Mouse (Mus musculus) heart, embryonic 13.5 days (tissue): ENCODE measurements around the gene Dynlt1c. TPM values are rescaled to one million over a fixed set of nuclear protein-coding genes. Genes with fewer than 3 reads are reported as not detected.
A peak's percentile ranks its signal among the peaks of the same experiment; 100 is the strongest.
"Not testable (repeated sequence)": the region's sequence is repeated elsewhere in the genome, so short reads cannot be mapped to it uniquely, and the experiment has no call there.

Source experiments
- ATAC-seq: fragments of 200-750 bp; cut with Nextera tagmentation; 2 replicates; pipeline ENCODE4 v1.8.0; 2017; ENCODE audit warnings: moderate TSS enrichment; ENCODE audit not compliant: insufficient number of reproducible peaks, low FRiP score, low TSS enrichment; ENCODE audit errors: extremely low read depth
- H3K27ac ChIP-seq: fragments of 300-500 bp; sonication (generic); replicated peaks from 2 replicates; pipeline ENCODE4 v1.5.1; 2015; ENCODE audit warnings: moderate library complexity, mild to moderate bottlenecking, inconsistent platforms
- H3K27me3 ChIP-seq: fragments of 300-500 bp; sonication (generic); replicated peaks from 2 replicates; pipeline ENCODE4 v1.6.1; 2015; ENCODE audit warnings: mild to moderate bottlenecking, inconsistent platforms
- H3K36me3 ChIP-seq: fragments of 300-500 bp; sonication (generic); 2 replicates; pipeline ENCODE4 v1.6.1; 2015; ENCODE audit warnings: mild to moderate bottlenecking, inconsistent platforms
- H3K4me1 ChIP-seq: fragments of 300-500 bp; sonication (generic); 2 replicates; pipeline ENCODE4 v1.6.1; 2015; ENCODE audit warnings: inconsistent platforms
- H3K4me2 ChIP-seq: fragments of 300-500 bp; sonication (generic); 2 replicates; pipeline ENCODE4 v1.6.1; 2015; ENCODE audit warnings: inconsistent platforms, mild to moderate bottlenecking, moderate library complexity
- H3K4me3 ChIP-seq: fragments of 300-500 bp; sonication (generic); 2 replicates; pipeline ENCODE4 v1.5.1; 2015; ENCODE audit warnings: moderate library complexity, mild to moderate bottlenecking, inconsistent platforms
- H3K9ac ChIP-seq: fragments of 300-500 bp; sonication (generic); 2 replicates; pipeline ENCODE4 v1.6.1; 2015; ENCODE audit warnings: inconsistent platforms, mild to moderate bottlenecking, moderate library complexity
- H3K9me3 ChIP-seq: fragments of 300-500 bp; sonication (generic); 2 replicates; pipeline ENCODE4 v1.6.1; 2016; ENCODE audit warnings: inconsistent platforms
- WGBS: fragments of 180-500 bp; shearing (Covaris S2); methylation state at CpG from one replicate; pipeline ENCODE4 v1.1.7; 2015; ENCODE audit warnings: mixed read lengths; 5-methylcytosine and 5-hydroxymethylcytosine counted together
- polyA plus RNA-seq: library from polyadenylated mRNA; unstranded; fragments of >200 nt; fragmentation: Nextera tagmentation; extraction: Ambion mirVana; gene quantifications from 2 replicates; pipeline ENCODE4 v1.2.1, GENCODE M21; 2015

Gene Dynlt1c
- polyA plus RNA-seq: 24.4 and 26.6 TPM in 2 replicates

GRCm38 (mm10) chr17:6601204-6601911, at the start of gene Dynlt1c:
Dynlt1c (plus strand) TSS chr17:6601671.
- Histone ChIP-seq H3K4me3 (peak within 1 kb of the TSS; percentile 49), H3K27ac (0 out of 2 replicates have a peak within 1 kb of the TSS, but pooled peaks have one; percentile 42), H3K4me2 (peak within 1 kb of the TSS; percentile 62), H3K9ac (peak within 1 kb of the TSS; percentile 56; the same call in 1 of the 2 replicates)
- H3K36me3 ChIP-seq, H3K9me3 ChIP-seq, H3K27me3 ChIP-seq, H3K4me1 ChIP-seq: not testable (repeated sequence)
- peak; percentile 95 for ATAC-seq
- 12% methylated on average over 29 of the region's 40 CpGs for WGBS

- H3K36me3 ChIP-seq, H3K4me3 ChIP-seq, H3K27me3 ChIP-seq, H3K9me3 ChIP-seq, H3K27ac ChIP-seq, H3K4me1 ChIP-seq, H3K4me2 ChIP-seq, ATAC-seq, H3K9ac ChIP-seq: not testable (repeated sequence)
- no CpG with 5 or more reads among the region's 4 CpGs for WGBS
These were observed 47.7 kb upstream of the Dynlt1c start for GRCm38 (mm10) chr17:6553798-6554197.

GRCm38 (mm10) chr17:6554243-6554642, 47.2 kb upstream of the Dynlt1c start:
- H3K36me3 ChIP-seq, H3K4me3 ChIP-seq, H3K4me1 ChIP-seq, H3K9ac ChIP-seq, H3K4me2 ChIP-seq, H3K9me3 ChIP-seq, H3K27ac ChIP-seq, H3K27me3 ChIP-seq, ATAC-seq: not testable (repeated sequence)
- no CpG with 5 or more reads among the region's 5 CpGs for WGBS

GRCm38 (mm10) chr17:6559447-6560133, 41.9 kb upstream of the Dynlt1c start:
- not testable (repeated sequence) for H3K27ac ChIP-seq

GRCm38 (mm10) chr17:6564866-6565265, 36.6 kb upstream of the Dynlt1c start:
- WGBS: 80% methylated on average over 3 of the region's 3 CpGs
- not testable (repeated sequence) for ATAC-seq, H3K4me1 ChIP-seq, H3K9me3 ChIP-seq, H3K4me3 ChIP-seq, H3K27me3 ChIP-seq, H3K36me3 ChIP-seq, H3K9ac ChIP-seq, H3K4me2 ChIP-seq, H3K27ac ChIP-seq

More at GRCm38 (mm10) chr17:6559447-6560133, 41.9 kb upstream of the Dynlt1c start:
- not testable (repeated sequence) for H3K4me3 ChIP-seq, H3K4me1 ChIP-seq, H3K4me2 ChIP-seq, H3K9me3 ChIP-seq, H3K9ac ChIP-seq, ATAC-seq, H3K36me3 ChIP-seq, H3K27me3 ChIP-seq
- WGBS: no CpG with 5 or more reads among the region's 4 CpGs

GRCm38 (mm10) chr17:6567908-6568307, 33.6 kb upstream of the Dynlt1c start:
- H3K27me3 ChIP-seq, H3K27ac ChIP-seq, H3K4me3 ChIP-seq, ATAC-seq, H3K4me1 ChIP-seq, H3K4me2 ChIP-seq, H3K9me3 ChIP-seq, H3K9ac ChIP-seq, H3K36me3 ChIP-seq: not testable (repeated sequence)
- WGBS: 61% methylated on average over 5 of the region's 8 CpGs

GRCm38 (mm10) chr17:6571296-6571695, 30.2 kb upstream of the Dynlt1c start:
- not testable (repeated sequence) for H3K4me1 ChIP-seq, H3K9ac ChIP-seq, ATAC-seq, H3K4me3 ChIP-seq, H3K9me3 ChIP-seq, H3K4me2 ChIP-seq, H3K27ac ChIP-seq, H3K36me3 ChIP-seq, H3K27me3 ChIP-seq
- WGBS: 85% methylated on average over 11 of the region's 11 CpGs

GRCm38 (mm10) chr17:6572202-6572601, 29.3 kb upstream of the Dynlt1c start:
- not testable (repeated sequence) for H3K4me2 ChIP-seq, H3K4me1 ChIP-seq, H3K4me3 ChIP-seq, H3K27me3 ChIP-seq, H3K27ac ChIP-seq, ATAC-seq, H3K36me3 ChIP-seq, H3K9me3 ChIP-seq, H3K9ac ChIP-seq
- 83% methylated on average over 1 of the region's 1 CpGs for WGBS

- 84% methylated on average over 8 of the region's 8 CpGs for WGBS
- not testable (repeated sequence) for H3K27ac ChIP-seq, H3K36me3 ChIP-seq, ATAC-seq, H3K4me1 ChIP-seq, H3K4me3 ChIP-seq, H3K4me2 ChIP-seq, H3K27me3 ChIP-seq, H3K9ac ChIP-seq, H3K9me3 ChIP-seq
These were observed 26.1 kb upstream of the Dynlt1c start for GRCm38 (mm10) chr17:6575376-6575775.

- H3K9ac ChIP-seq, H3K27ac ChIP-seq, H3K9me3 ChIP-seq, H3K27me3 ChIP-seq, H3K36me3 ChIP-seq, H3K4me2 ChIP-seq, ATAC-seq, H3K4me3 ChIP-seq, H3K4me1 ChIP-seq: not testable (repeated sequence)
- no CpG with 5 or more reads among the region's 6 CpGs for WGBS
These were observed 12.8 kb upstream of the Dynlt1c start for GRCm38 (mm10) chr17:6588672-6589071.

GRCm38 (mm10) chr17:6592109-6592508, 9.4 kb upstream of the Dynlt1c start:
- H3K36me3 ChIP-seq, H3K9me3 ChIP-seq, H3K4me3 ChIP-seq, ATAC-seq, H3K4me1 ChIP-seq, H3K27me3 ChIP-seq, H3K27ac ChIP-seq, H3K4me2 ChIP-seq, H3K9ac ChIP-seq: not testable (repeated sequence)
- 82% methylated on average over 2 of the region's 3 CpGs for WGBS

GRCm38 (mm10) chr17:6593896-6594295, 7.6 kb upstream of the Dynlt1c start:
- not testable (repeated sequence) for H3K4me2 ChIP-seq, H3K9me3 ChIP-seq, ATAC-seq, H3K36me3 ChIP-seq, H3K27me3 ChIP-seq, H3K4me3 ChIP-seq, H3K27ac ChIP-seq, H3K4me1 ChIP-seq, H3K9ac ChIP-seq
- WGBS: 60% methylated on average over 3 of the region's 3 CpGs
